Mouse (Mus musculus) forebrain, embryonic 13.5 days (tissue): Measurements from ENCODE around the gene Rrp36. TPM values are rescaled to one million over a fixed set of nuclear protein-coding genes. Genes with fewer than 3 reads are reported as not detected.
A peak's percentile ranks its signal among the peaks of the same experiment; 100 is the strongest.

Source experiments
- ATAC-seq: fragments of 200-750 bp; cut with Nextera tagmentation; 2 replicates; pipeline ENCODE4 v1.8.0; 2017
- H3K27ac ChIP-seq: fragments of 300-500 bp; sonication (generic); 2 replicates; pipeline ENCODE4 v1.5.1; 2015; ENCODE audit warnings: inconsistent platforms, mild to moderate bottlenecking, moderate library complexity
- H3K27me3 ChIP-seq: fragments of 300-500 bp; sonication (generic); 2 replicates; pipeline ENCODE4 v1.6.1; 2015; ENCODE audit warnings: mild to moderate bottlenecking, inconsistent platforms
- H3K36me3 ChIP-seq: fragments of 300-500 bp; sonication (generic); 2 replicates; pipeline ENCODE4 v1.6.1; 2015; ENCODE audit warnings: mild to moderate bottlenecking, inconsistent platforms; ENCODE audit not compliant: poor library complexity, severe bottlenecking
- H3K4me1 ChIP-seq: fragments of 300-500 bp; sonication (generic); 2 replicates; pipeline ENCODE4 v1.6.1; 2015; ENCODE audit warnings: inconsistent platforms
- H3K4me2 ChIP-seq: fragments of 300-500 bp; sonication (generic); 2 replicates; pipeline ENCODE4 v1.6.1; 2015; ENCODE audit warnings: inconsistent platforms, mild to moderate bottlenecking, moderate library complexity
- H3K4me3 ChIP-seq: fragments of 300-500 bp; sonication (generic); 2 replicates; pipeline ENCODE4 v1.5.1; 2015; ENCODE audit warnings: mild to moderate bottlenecking, inconsistent platforms
- H3K9ac ChIP-seq: fragments of 300-500 bp; sonication (generic); 2 replicates; pipeline ENCODE4 v1.6.1; 2015; ENCODE audit warnings: mild to moderate bottlenecking, inconsistent platforms
- H3K9me3 ChIP-seq: fragments of 300-500 bp; sonication (generic); replicated peaks from 2 replicates; pipeline ENCODE4 v1.6.1; 2016; ENCODE audit warnings: inconsistent platforms
- WGBS: fragments of 180-500 bp; shearing (Covaris S2); methylation state at CpG from one replicate; pipeline ENCODE4 v1.1.7; 2015; 5-methylcytosine and 5-hydroxymethylcytosine counted together
- polyA plus RNA-seq: library from polyadenylated mRNA; unstranded; fragments of >200 nt; fragmentation: Nextera tagmentation; extraction: Ambion mirVana; gene quantifications from 2 replicates; pipeline ENCODE4 v1.2.1, GENCODE M21; 2015

The Rrp36 gene
- polyA plus RNA-seq, 1 experiment from 2014 or later: 54.5 TPM

GRCm38 (mm10) chr17:46656054-46656453, 18.1 kb downstream of the Rrp36 start:
- Histone ChIP-seq H3K27ac (no peak overlapping the region), H3K9me3 (no peaks in the 10 kb centered on the region), H3K36me3 (peaks cover 84% of the 10 kb centered on the region), H3K27me3 (no peaks in the 10 kb centered on the region), H3K4me1 (peaks cover 25% of the 10 kb centered on the region), H3K4me3 (no peak overlapping the region), H3K9ac (no peak overlapping the region), H3K4me2 (no peak overlapping the region)
- ATAC-seq: no peak
- WGBS: 89% methylated on average over 6 of the region's 6 CpGs

DNA sequence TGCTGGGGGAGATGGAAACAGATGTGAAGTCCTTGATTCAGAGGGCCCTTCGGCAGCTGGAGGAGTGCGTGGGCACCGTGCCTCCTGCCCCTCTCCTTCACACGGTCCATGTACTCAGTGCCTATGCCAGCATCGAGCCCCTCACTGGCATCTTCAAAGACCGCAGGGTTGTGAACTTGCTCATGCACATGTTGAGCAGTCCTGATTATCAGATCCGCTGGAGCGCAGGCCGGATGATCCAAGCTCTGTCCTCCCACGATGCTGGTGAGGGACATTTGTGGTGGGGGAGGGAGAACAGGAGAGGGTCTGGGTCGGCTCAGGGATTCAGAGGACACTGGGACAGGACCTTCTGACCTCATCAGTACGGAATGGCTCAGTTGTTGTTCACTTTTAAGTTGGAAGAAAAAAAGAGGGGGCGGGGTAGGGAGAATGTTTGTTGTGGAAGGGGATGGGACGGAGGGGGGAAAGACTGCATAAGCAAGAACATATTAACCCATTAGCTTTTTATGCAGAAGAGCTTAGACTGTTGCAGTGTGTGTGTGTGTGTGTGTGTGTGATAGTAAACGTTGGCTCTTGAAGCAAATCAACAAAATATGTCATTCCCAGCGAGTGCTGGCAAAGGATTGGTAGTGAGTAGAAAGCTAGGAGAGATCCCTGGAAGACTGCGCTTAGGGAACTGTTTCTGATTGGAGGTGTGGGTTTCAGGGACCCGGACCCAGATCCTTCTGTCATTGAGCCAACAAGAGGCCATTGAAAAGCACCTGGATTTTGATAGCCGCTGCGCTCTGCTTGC, 22.2 kb downstream of the Rrp36 start:
- no peak for ATAC-seq
- Histone ChIP-seq H3K9me3 (no peaks in the 10 kb centered on the region), H3K27me3 (no peaks in the 10 kb centered on the region), H3K27ac (no peak overlapping the region), H3K4me2 (peak overlapping the region; percentile 91), H3K4me3 (peak overlapping the region; percentile 68), H3K4me1 (peaks cover 44% of the 10 kb centered on the region), H3K9ac (peak overlapping the region; percentile 92), H3K36me3 (peaks cover 55% of the 10 kb centered on the region)
- WGBS: 79% methylated on average over 20 of the region's 20 CpGs

DNA sequence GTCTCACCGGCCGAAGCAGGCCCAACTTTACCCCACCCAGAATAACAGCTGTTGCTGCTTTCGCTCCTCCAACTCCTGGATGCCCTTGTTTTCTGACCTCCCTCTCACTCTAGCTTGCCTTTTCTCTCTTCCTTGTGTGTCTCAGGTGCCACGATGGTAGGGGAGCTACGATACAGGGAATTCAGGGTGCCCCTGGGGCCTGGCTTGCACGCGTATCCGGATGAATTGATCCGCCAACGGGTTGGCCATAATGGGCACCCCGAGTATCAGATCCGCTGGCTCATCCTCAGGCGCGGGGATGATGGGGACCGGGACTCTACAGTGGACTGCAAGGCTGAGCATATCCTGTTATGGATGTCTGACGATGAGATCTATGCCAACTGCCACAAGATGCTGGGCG, 22.9 kb downstream of the Rrp36 start:
- H3K4me3 ChIP-seq: peak overlapping the region; percentile 68
- H3K27ac ChIP-seq: peak overlapping the region; percentile 94; the same call in 1 of the 2 replicates
- WGBS: 79% methylated on average over 17 of the region's 17 CpGs
- no peaks in the 10 kb centered on the region for H3K27me3 ChIP-seq
- H3K9ac ChIP-seq: peak overlapping the region; percentile 92
- ATAC-seq: no peak
- peaks cover 48% of the 10 kb centered on the region for H3K36me3 ChIP-seq
- peaks cover 48% of the 10 kb centered on the region for H3K4me1 ChIP-seq
- H3K9me3 ChIP-seq: no peaks in the 10 kb centered on the region
- H3K4me2 ChIP-seq: peak overlapping the region; percentile 91

GRCm38 (mm10) chr17:46650232-46651031, 23.7 kb downstream of the Rrp36 start, which contains the start of gene Cul7:
Cul7 (plus strand) TSS chr17:46650337.
- ATAC-seq: peak; percentile 93
- Histone ChIP-seq H3K36me3 (peaks cover 40% of the 10 kb centered on the region), H3K9ac (peak within 1 kb of the TSS; percentile 92), H3K27me3 (no peaks in the 10 kb centered on the region), H3K4me2 (peak within 1 kb of the TSS; percentile 91), H3K27ac (peak within 1 kb of the TSS; percentile 94), H3K9me3 (no peaks in the 10 kb centered on the region), H3K4me3 (peak within 1 kb of the TSS; percentile 68), H3K4me1 (peaks cover 48% of the 10 kb centered on the region)
- WGBS: 1% methylated on average over 58 of the region's 58 CpGs

DNA sequence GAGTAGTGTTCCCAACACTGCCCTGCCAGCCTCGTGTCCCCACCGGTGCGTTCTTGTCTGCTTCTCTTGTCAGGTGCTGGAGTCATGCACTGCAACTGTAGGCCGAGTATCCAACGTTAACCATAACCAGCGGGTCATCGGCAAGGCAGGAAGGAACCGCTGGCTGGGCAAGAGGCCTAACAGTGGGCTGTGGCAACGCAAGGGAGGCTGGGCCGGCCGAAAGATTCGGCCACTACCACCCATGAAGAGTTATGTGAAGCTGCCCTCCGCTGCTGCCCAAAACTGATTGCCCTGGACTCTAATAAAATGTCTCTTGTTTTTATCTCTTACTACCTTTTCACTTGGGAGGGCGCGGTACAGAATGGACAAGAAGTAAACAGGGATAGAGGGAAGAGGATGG, 24.3 kb downstream of the Rrp36 start:
- H3K9me3 ChIP-seq: no peaks in the 10 kb centered on the region
- H3K27me3 ChIP-seq: no peaks in the 10 kb centered on the region
- peak overlapping the region; percentile 91 for H3K4me2 ChIP-seq
- peak overlapping the region; percentile 92 for H3K9ac ChIP-seq
- no peak for ATAC-seq
- peaks cover 54% of the 10 kb centered on the region for H3K4me1 ChIP-seq
- peak overlapping the region; percentile 94 for H3K27ac ChIP-seq
- WGBS: 33% methylated on average over 15 of the region's 15 CpGs
- peaks cover 36% of the 10 kb centered on the region for H3K36me3 ChIP-seq
- H3K4me3 ChIP-seq: peak overlapping the region; percentile 68

DNA sequence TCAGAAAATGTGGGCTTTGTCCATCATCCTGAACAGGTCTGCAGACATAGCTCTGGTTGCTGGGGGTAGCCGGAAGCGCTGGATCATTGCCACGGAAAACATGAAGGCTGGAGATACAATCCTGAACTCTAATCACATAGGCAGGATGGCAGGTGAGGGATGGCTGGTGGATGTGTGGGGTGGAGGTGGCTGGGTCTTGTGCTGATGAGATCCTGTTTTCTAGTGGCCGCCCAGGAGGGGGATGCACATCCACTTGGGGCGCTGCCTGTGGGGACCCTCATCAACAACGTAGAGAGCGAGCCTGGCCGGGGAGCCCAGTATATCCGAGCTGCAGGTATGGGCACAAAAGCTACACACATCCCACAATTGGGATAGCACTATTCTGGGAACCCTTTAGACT, 25.7 kb downstream of the Rrp36 start:
- Histone ChIP-seq H3K36me3 (peaks cover 25% of the 10 kb centered on the region), H3K4me3 (no peak overlapping the region), H3K27me3 (no peaks in the 10 kb centered on the region), H3K9me3 (no peaks in the 10 kb centered on the region), H3K9ac (no peak overlapping the region), H3K4me1 (peaks cover 64% of the 10 kb centered on the region), H3K4me2 (no peak overlapping the region), H3K27ac (no peak overlapping the region)
- ATAC-seq: no peak
- WGBS: 94% methylated on average over 9 of the region's 9 CpGs

- Histone ChIP-seq H3K9me3 (no peaks in the 10 kb centered on the region), H3K4me3 (peak overlapping the region; percentile 80; the same call in 1 of the 2 replicates), H3K4me1 (peaks cover 56% of the 10 kb centered on the region), H3K27ac (no peak overlapping the region), H3K4me2 (peak overlapping the region; percentile 81; the same call in 1 of the 2 replicates), H3K36me3 (peaks cover 20% of the 10 kb centered on the region), H3K27me3 (no peaks in the 10 kb centered on the region), H3K9ac (no peak overlapping the region)
- WGBS: 92% methylated on average over 7 of the region's 7 CpGs
- no peak for ATAC-seq
Measured at GRCm38 (mm10) chr17:46647279-46647678, 26.9 kb downstream of the Rrp36 start.

DNA sequence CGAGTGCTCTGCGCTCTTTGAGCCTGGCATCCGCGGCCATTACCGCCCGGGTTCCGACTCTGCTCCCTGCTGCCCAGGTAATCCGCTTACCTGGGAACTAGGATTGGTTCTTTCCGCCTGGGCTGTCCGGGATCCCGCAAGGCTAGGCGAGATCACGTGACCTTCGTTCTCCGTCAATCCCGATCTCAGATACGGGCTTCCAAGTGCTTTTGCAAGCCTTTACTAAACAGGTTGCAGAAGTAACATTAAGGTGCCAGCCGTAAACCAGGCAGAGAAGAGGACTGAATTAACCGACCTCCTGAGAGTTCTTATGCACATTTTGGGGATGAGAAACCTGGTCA, 27.9 kb downstream of the Rrp36 start:
- Histone ChIP-seq H3K36me3 (peaks cover 30% of the 10 kb centered on the region), H3K9me3 (no peaks in the 10 kb centered on the region), H3K4me1 (peaks cover 46% of the 10 kb centered on the region), H3K4me2 (peak overlapping the region; percentile 81), H3K27ac (peak overlapping the region; percentile 83), H3K27me3 (no peaks in the 10 kb centered on the region), H3K4me3 (peak overlapping the region; percentile 80), H3K9ac (peak overlapping the region; percentile 77)
- under 1% methylated on average over 19 of the region's 19 CpGs for WGBS
- ATAC-seq: no peak

GRCm38 (mm10) chr17:46645561-46646321, 28.4 kb downstream of the Rrp36 start, which contains the start of the genes Klc4 and Mrpl2:
Klc4 (minus strand) TSS chr17:46646022.
Mrpl2 (plus strand) TSS chr17:46646229.
- WGBS: under 1% methylated on average over 53 of the region's 53 CpGs
- peak within 1 kb of the TSS; percentile 81 for H3K4me2 ChIP-seq
- no peaks in the 10 kb centered on the region for H3K9me3 ChIP-seq
- H3K27me3 ChIP-seq: no peaks in the 10 kb centered on the region
- peaks cover 41% of the 10 kb centered on the region for H3K4me1 ChIP-seq
- H3K27ac ChIP-seq: peak within 1 kb of the TSS; percentile 83
- H3K36me3 ChIP-seq: peaks cover 36% of the 10 kb centered on the region
- peak within 1 kb of the TSS; percentile 77 for H3K9ac ChIP-seq
- peak; percentile 75 for ATAC-seq
- H3K4me3 ChIP-seq: peak within 1 kb of the TSS; percentile 80

GRCm38 (mm10) chr17:46644916-46645475, 29.2 kb downstream of the Rrp36 start:
- no peaks in the 10 kb centered on the region for H3K9me3 ChIP-seq
- ATAC-seq: no peak
- peak overlapping the region; percentile 77 for H3K9ac ChIP-seq
- 9% methylated on average over 11 of the region's 11 CpGs for WGBS
- H3K4me1 ChIP-seq: peaks cover 37% of the 10 kb centered on the region
- peak overlapping the region; percentile 80 for H3K4me3 ChIP-seq
- H3K27ac ChIP-seq: peak overlapping the region; percentile 17; the same call in 1 of the 2 replicates
- peak overlapping the region; percentile 81 for H3K4me2 ChIP-seq
- peaks cover 43% of the 10 kb centered on the region for H3K36me3 ChIP-seq
- no peaks in the 10 kb centered on the region for H3K27me3 ChIP-seq

- peak overlapping the region; percentile 80 for H3K4me3 ChIP-seq
- peaks cover 30% of the 10 kb centered on the region for H3K4me1 ChIP-seq
- no peaks in the 10 kb centered on the region for H3K9me3 ChIP-seq
- 91% methylated on average over 12 of the region's 12 CpGs for WGBS
- no peaks in the 10 kb centered on the region for H3K27me3 ChIP-seq
- no peak overlapping the region for H3K27ac ChIP-seq
- peaks cover 50% of the 10 kb centered on the region for H3K36me3 ChIP-seq
- peak overlapping the region; percentile 81 for H3K4me2 ChIP-seq
- H3K9ac ChIP-seq: no peak overlapping the region
- ATAC-seq: no peak
Measured at GRCm38 (mm10) chr17:46644152-46644805, 29.9 kb downstream of the Rrp36 start.
